ENCODE assay signal across 20 mouse cellular contexts in the genomic region with DNA sequence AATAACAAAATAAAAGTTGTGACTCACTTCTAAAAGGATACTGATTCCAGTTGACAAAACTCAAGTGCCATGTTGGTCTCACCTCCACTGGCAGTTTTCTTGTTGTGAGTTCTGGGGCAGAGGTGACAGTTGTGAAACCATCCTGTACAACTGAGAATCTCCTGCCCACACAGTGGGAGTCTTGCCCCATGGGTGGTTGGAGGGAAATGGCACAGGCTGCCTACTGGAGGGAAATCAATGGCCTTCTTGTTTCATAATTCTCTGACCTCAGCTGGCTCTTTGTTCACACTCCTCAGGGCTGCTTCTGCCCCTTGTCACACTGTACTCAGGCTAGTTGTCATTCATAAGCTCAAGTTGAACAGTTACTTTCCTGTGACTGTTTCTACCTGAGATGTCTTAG. TPM values are rescaled to one million over a fixed set of nuclear protein-coding genes. Genes with fewer than 3 reads are reported as not detected.
A peak's percentile ranks its signal among the peaks of the same experiment; 100 is the strongest.
DNase-seq lines count a peak whose midpoint lies in the region; ATAC-seq and TF ChIP-seq lines count a peak whose summit lies in the region.
"Had no signal": no experiment of that assay in that cellular context is flagged by ENCODE, and none has a peak within 500 bp of the region (broad histone marks: within the 10 kb centered on the region; RNA-seq: fewer than 3 reads in every experiment).

No protein-coding gene starts in this region.

- H3K36me3 ChIP-seq in liver, postnatal 0 days (replicated peaks; ENCODE audit: insufficient read depth, low read length) = peaks cover 20% of the 10 kb centered on the region
- H3K36me3 ChIP-seq in liver, embryonic 12.5 days = peaks cover 16% of the 10 kb centered on the region; the same call in 1 of the 2 replicates
- peaks cover 11% of the 10 kb centered on the region; the same call in 1 of the 2 replicates for H3K36me3 ChIP-seq in intestine, postnatal 0 days (ENCODE audit: control insufficient read depth, insufficient read depth)
- H3K36me3 ChIP-seq: intestine, embryonic 15.5 days; liver, embryonic 13.5 days had no signal

- H3K4me2 ChIP-seq in liver, postnatal 0 days (ENCODE audit: low read depth, low read length) = no peak overlapping the region
- no peak overlapping the region for H3K4me2 ChIP-seq in liver, embryonic 12.5 days
- no peak overlapping the region for H3K4me2 ChIP-seq in intestine, postnatal 0 days (replicated peaks; ENCODE audit: low read depth)
- H3K4me2 ChIP-seq: hindbrain, embryonic 13.5 days; intestine, embryonic 15.5 days; liver, embryonic 13.5 days; midbrain, embryonic 13.5 days; neural tube, embryonic 15.5 days had no signal

- H3K4me1 ChIP-seq in liver, postnatal 0 days (ENCODE audit: insufficient read depth) = peaks cover 12% of the 10 kb centered on the region
- H3K4me1 ChIP-seq in liver, embryonic 12.5 days = no peaks in the 10 kb centered on the region
- peaks cover 8% of the 10 kb centered on the region for H3K4me1 ChIP-seq in brown adipose tissue, adult 24 weeks (ENCODE audit: control insufficient read depth, insufficient read depth, insufficient read length, low read length)
- H3K4me1 ChIP-seq in intestine, postnatal 0 days (replicated peaks; ENCODE audit: control insufficient read depth, insufficient read depth, low read length) = no peaks in the 10 kb centered on the region
- H3K4me1 ChIP-seq: hindbrain, embryonic 13.5 days; intestine, embryonic 15.5 days; liver, embryonic 13.5 days; midbrain, embryonic 13.5 days; neural tube, embryonic 15.5 days had no signal

- DNase-seq in frontal cortex, adult 2 months (ENCODE audit: extremely low spot score in 1 of 2, low spot score in 1 of 2) = no peak
- peak; percentile 60 for DNase-seq in liver, postnatal 0 days
- DNase-seq: B cell, adult 2 months; cerebellum, postnatal 36 days; gastrocnemius, adult 2 months; liver, embryonic 13.5 days; thymus, postnatal 36 days had no signal

- H3K9ac ChIP-seq in liver, postnatal 0 days (replicated peaks) = no peak overlapping the region
- H3K9ac ChIP-seq in liver, embryonic 12.5 days = no peak overlapping the region
- no peak overlapping the region for H3K9ac ChIP-seq in intestine, postnatal 0 days (ENCODE audit: low read depth, low read length)
- H3K9ac ChIP-seq: hindbrain, embryonic 13.5 days; intestine, embryonic 15.5 days; liver, embryonic 13.5 days; midbrain, embryonic 13.5 days; neural tube, embryonic 15.5 days had no signal

- no peaks in the 10 kb centered on the region for H3K9me3 ChIP-seq in liver, postnatal 0 days (ENCODE audit: low read length)
- no peaks in the 10 kb centered on the region for H3K9me3 ChIP-seq in liver, embryonic 12.5 days (replicated peaks)
- H3K9me3 ChIP-seq in intestine, postnatal 0 days (ENCODE audit: control insufficient read depth) = no peaks in the 10 kb centered on the region
- H3K9me3 ChIP-seq: hindbrain, embryonic 13.5 days; intestine, embryonic 15.5 days; liver, embryonic 13.5 days; midbrain, embryonic 13.5 days; neural tube, embryonic 15.5 days had no signal

- no peak overlapping the region for H3K4me3 ChIP-seq in liver, postnatal 0 days (ENCODE audit: low read depth, low read length)
- no peak overlapping the region for H3K4me3 ChIP-seq in liver, embryonic 12.5 days
- no peak overlapping the region for H3K4me3 ChIP-seq in brown adipose tissue, adult 24 weeks (ENCODE audit: insufficient read depth, low read depth, low read length)
- H3K4me3 ChIP-seq in intestine, postnatal 0 days (ENCODE audit: low read depth, low read length) = no peak overlapping the region
- H3K4me3 ChIP-seq: erythroblast, embryonic 14.5 days; gastrocnemius, adult 2 months; hindbrain, embryonic 13.5 days; intestine, embryonic 15.5 days; liver, embryonic 13.5 days; midbrain, embryonic 13.5 days; myocyte; neural tube, embryonic 15.5 days had no signal

- peak; percentile 54; the same call in 1 of the 2 replicates for ATAC-seq in frontal cortex, adult (ENCODE audit: low TSS enrichment)
- peak; percentile 91 for ATAC-seq in liver, postnatal 0 days
- no peak for ATAC-seq in liver, embryonic 12.5 days
- ATAC-seq in megakaryocyte progenitor cell, adult 5-6 weeks (replicated peaks; ENCODE audit: poor library complexity) = peak; percentile 85
- no peak for ATAC-seq in intestine, postnatal 0 days
- ATAC-seq: forebrain, embryonic 16.5 days; intestine, embryonic 15.5 days; midbrain, embryonic 13.5 days had no signal

- TF ChIP-seq EP300 in liver, postnatal 0 days (IDR thresholded peaks at IDR 0.05; ENCODE audit: low read depth) = peak; percentile 29; the same call in 1 of the 2 replicates

- H3K27ac ChIP-seq in liver, postnatal 0 days (ENCODE audit: low read depth) = peak overlapping the region; percentile 75
- H3K27ac ChIP-seq in liver, embryonic 12.5 days = no peak overlapping the region
- H3K27ac ChIP-seq in brown adipose tissue, adult 24 weeks (replicated peaks; ENCODE audit: low read depth, low read length) = peak overlapping the region; percentile 96
- no peak overlapping the region for H3K27ac ChIP-seq in intestine, postnatal 0 days (ENCODE audit: low read depth, low read length)
- H3K27ac ChIP-seq: gastrocnemius, adult 2 months; hindbrain, embryonic 13.5 days; intestine, embryonic 15.5 days; liver, embryonic 13.5 days; macrophage; midbrain, embryonic 13.5 days; neural tube, embryonic 15.5 days had no signal

- H3K27me3 ChIP-seq in liver, postnatal 0 days (ENCODE audit: insufficient read depth, low read length) = no peaks in the 10 kb centered on the region
- H3K27me3 ChIP-seq in liver, embryonic 12.5 days (replicated peaks) = no peaks in the 10 kb centered on the region
- no peaks in the 10 kb centered on the region for H3K27me3 ChIP-seq in intestine, postnatal 0 days (replicated peaks; ENCODE audit: control insufficient read depth, insufficient read depth, low read length)
- H3K27me3 ChIP-seq: intestine, embryonic 15.5 days; liver, embryonic 13.5 days; neural tube, embryonic 15.5 days had no signal

- no peak for TF ChIP-seq CTCF in liver, postnatal 0 days (IDR thresholded peaks at IDR 0.05; ENCODE audit: low read depth)
- no peak for TF ChIP-seq CTCF in intestine, postnatal 0 days (IDR thresholded peaks at IDR 0.05; ENCODE audit: low read depth)

RNA-seq across cellular contexts. Expression of gene Sft2d1, which starts 11.4 kb away (rescaled TPM):
- polyA plus RNA-seq in frontal cortex, adult 2 months (2012; rRNA removed) = 117 and 134 TPM in 2 replicates
- 67.6 and 67.7 TPM in 2 replicates for polyA plus RNA-seq in liver, postnatal 0 days (2015; fragmentation: Nextera tagmentation; extraction: Ambion mirVana)
- 64.0 and 64.8 TPM in 2 replicates for polyA plus RNA-seq in liver, embryonic 12.5 days (2016; fragmentation: Nextera tagmentation; extraction: Ambion mirVana)
- 34.2 and 34.6 TPM in 2 replicates for polyA plus RNA-seq in brown adipose tissue, adult 24 weeks (2012; ENCODE audit: insufficient read depth, insufficient read length, missing spikeins)
- 150 and 173 TPM in 2 replicates for total RNA-seq in megakaryocyte progenitor cell, adult 5-6 weeks (2015)
- total RNA-seq in megakaryocyte progenitor cell, adult 5-6 weeks (2017) = 35.1 and 47.8 TPM in 2 replicates
- 126 and 135 TPM in 2 replicates for polyA plus RNA-seq in intestine, postnatal 0 days (2015; fragmentation: Nextera tagmentation; extraction: Ambion mirVana)

RNA-seq across cellular contexts. Expression of gene Mpc1, which starts 16.8 kb away (rescaled TPM):
- 383 and 417 TPM in 2 replicates for polyA plus RNA-seq in frontal cortex, adult 2 months (2012; rRNA removed)
- polyA plus RNA-seq in liver, postnatal 0 days (2015; fragmentation: Nextera tagmentation; extraction: Ambion mirVana) = 1,393 and 1,436 TPM in 2 replicates
- 102 and 104 TPM in 2 replicates for polyA plus RNA-seq in liver, embryonic 12.5 days (2016; fragmentation: Nextera tagmentation; extraction: Ambion mirVana)
- 3,579 and 4,573 TPM in 2 replicates for polyA plus RNA-seq in brown adipose tissue, adult 24 weeks (2012; ENCODE audit: insufficient read depth, insufficient read length, missing spikeins)
- 234 and 269 TPM in 2 replicates for total RNA-seq in megakaryocyte progenitor cell, adult 5-6 weeks (2015)
- total RNA-seq in megakaryocyte progenitor cell, adult 5-6 weeks (2017) = 143 and 175 TPM in 2 replicates
- polyA plus RNA-seq in intestine, postnatal 0 days (2015; fragmentation: Nextera tagmentation; extraction: Ambion mirVana) = 294 and 297 TPM in 2 replicates

RNA-seq across cellular contexts. Expression of gene Prr18, which starts 37.7 kb away (rescaled TPM):
- 23.2 and 27.8 TPM in 2 replicates for polyA plus RNA-seq in frontal cortex, adult 2 months (2012; rRNA removed)
- 0.05 TPM in 1 of 2 replicates, not detected in the other for polyA plus RNA-seq in liver, postnatal 0 days (2015; fragmentation: Nextera tagmentation; extraction: Ambion mirVana)
- 0.04 and 0.12 TPM in 2 replicates for polyA plus RNA-seq in liver, embryonic 12.5 days (2016; fragmentation: Nextera tagmentation; extraction: Ambion mirVana)
- polyA plus RNA-seq in brown adipose tissue, adult 24 weeks (2012; ENCODE audit: insufficient read depth, insufficient read length, missing spikeins) = not detected in 2 replicates
- total RNA-seq in megakaryocyte progenitor cell, adult 5-6 weeks (2015) = 0.12 and 0.22 TPM in 2 replicates
- total RNA-seq in megakaryocyte progenitor cell, adult 5-6 weeks (2017) = not detected in 2 replicates
- polyA plus RNA-seq in intestine, postnatal 0 days (2015; fragmentation: Nextera tagmentation; extraction: Ambion mirVana) = 0.35 and 0.39 TPM in 2 replicates

RNA-seq across cellular contexts. Expression of gene T2, which starts 56.3 kb away (rescaled TPM):
- 1.1 and 1.5 TPM in 2 replicates for polyA plus RNA-seq in frontal cortex, adult 2 months (2012; rRNA removed)
- polyA plus RNA-seq in liver, postnatal 0 days (2015; fragmentation: Nextera tagmentation; extraction: Ambion mirVana) = not detected in 2 replicates
- polyA plus RNA-seq in liver, embryonic 12.5 days (2016; fragmentation: Nextera tagmentation; extraction: Ambion mirVana) = 0.08 and 0.15 TPM in 2 replicates
- polyA plus RNA-seq in brown adipose tissue, adult 24 weeks (2012; ENCODE audit: insufficient read depth, insufficient read length, missing spikeins) = not detected in 2 replicates
- total RNA-seq in megakaryocyte progenitor cell, adult 5-6 weeks (2015) = not detected in 2 replicates
- not detected in 2 replicates for total RNA-seq in megakaryocyte progenitor cell, adult 5-6 weeks (2017)
- 0.10 TPM in 1 of 2 replicates, not detected in the other for polyA plus RNA-seq in intestine, postnatal 0 days (2015; fragmentation: Nextera tagmentation; extraction: Ambion mirVana)
- total RNA-seq: gastrocnemius, adult 2 months had no signal
- polyA plus RNA-seq: erythroblast, embryonic 14.5 days; macrophage had no signal

Comparison
In these comparisons a context has a peak if more than half of its experiments do, and no peak if none do; other contexts are left out.
1. ATAC-seq: peak in frontal cortex, adult (single experiment), liver, postnatal 0 days (single experiment) and megakaryocyte progenitor cell, adult 5-6 weeks (single experiment); none in liver, embryonic 12.5 days (single experiment) and intestine, postnatal 0 days (single experiment).
2. H3K27ac ChIP-seq: peak in liver, postnatal 0 days (single experiment) and brown adipose tissue, adult 24 weeks (single experiment); none in liver, embryonic 12.5 days (single experiment) and intestine, postnatal 0 days (single experiment).
3. RNA of gene Prr18, which starts 37.7 kb away (polyA plus RNA-seq): 23.2 to 27.8 TPM in frontal cortex, adult 2 months; 0.35 to 0.39 TPM in intestine, postnatal 0 days, 0.04 to 0.12 TPM in liver, embryonic 12.5 days, 0.05 TPM in liver, postnatal 0 days and not detected in brown adipose tissue, adult 24 weeks; every median in the first group is over 10 times any median in the second.